Mouse (Mus musculus): ENCODE data around the gene Pdap1. TPM values are rescaled to one million over a fixed set of nuclear protein-coding genes. Genes with fewer than 3 reads are reported as not detected.
A peak's percentile ranks its signal among the peaks of the same experiment; 100 is the strongest.
"Not testable (repeated sequence)": the region's sequence is repeated elsewhere in the genome, so short reads cannot be mapped to it uniquely, and the experiment has no call there.

Gene Pdap1
- polyA plus RNA-seq, 1 experiment: 18.7 TPM

DNA sequence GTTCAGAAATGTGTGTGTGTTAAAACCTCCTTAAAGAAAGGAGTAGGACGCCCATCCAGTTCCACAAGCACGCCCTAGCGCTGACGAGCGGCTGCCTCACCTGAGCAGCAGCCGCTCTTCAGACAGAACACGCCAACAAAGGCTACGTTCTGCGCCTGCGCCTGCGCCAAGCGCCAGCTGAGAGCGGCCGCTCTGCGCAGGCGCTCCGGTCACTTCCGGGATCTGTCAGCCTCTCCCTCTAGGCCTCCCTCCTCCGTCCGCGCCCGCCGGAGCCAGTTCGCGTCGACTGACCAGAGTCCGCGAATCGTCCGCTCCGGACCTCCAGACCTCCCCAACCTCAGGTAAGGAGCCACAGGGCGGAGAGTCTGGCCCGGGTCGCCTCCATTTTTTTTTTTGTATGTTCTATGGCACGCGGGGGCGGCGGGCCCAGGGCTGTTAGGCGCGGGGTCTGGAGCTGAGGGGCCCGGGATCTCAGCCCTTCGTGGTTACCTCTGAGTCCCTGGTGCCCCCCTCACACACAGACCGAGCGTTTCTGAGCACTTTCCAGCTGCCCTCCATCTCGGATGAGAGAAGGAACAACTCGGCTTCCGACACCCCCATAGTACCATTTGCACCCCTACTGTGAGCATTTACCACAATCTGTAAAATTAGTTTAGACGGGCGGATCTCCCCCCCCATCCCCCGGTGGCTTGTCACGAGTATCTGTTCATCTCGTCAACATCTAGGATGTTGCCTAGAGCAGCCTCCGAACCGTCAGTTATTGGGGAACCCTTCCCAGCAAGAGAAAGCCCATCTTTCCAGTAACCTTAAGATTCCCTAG is 56.2 kb downstream of the Pdap1 start, which contains the start of the genes Arpc1a and Kpna7:
Gene Arpc1a (plus strand): TSS at position 199 of the 820 bp plus-strand sequence.
Gene Kpna7 (minus strand): TSS at position 399 of the 820 bp plus-strand sequence.
- H3K27ac ChIP-seq (ENCODE audit: insufficient read depth, low read depth, low read length): peak within 1 kb of the TSS; percentile 73
- H3K4me1 ChIP-seq (ENCODE audit: control insufficient read depth, insufficient read depth, insufficient read length, low read length): peaks cover 4% of the 10 kb centered on the region
- peak within 1 kb of the TSS; percentile 94 for H3K4me3 ChIP-seq (ENCODE audit: low read depth, low read length)
- under 1% methylated on average over 54 of the region's 54 CpGs for WGBS
- peaks cover 3% of the 10 kb centered on the region; the same call in 1 of the 2 replicates for H3K36me3 ChIP-seq (ENCODE audit: control insufficient read depth, insufficient read depth, low read length)
- TF ChIP-seq CTCF (IDR thresholded peaks at IDR 0.05; ENCODE audit: extremely low read depth, insufficient read length, insufficient replicate concordance, low read depth, low read length) (no peak), POLR2A (IDR thresholded peaks at IDR 0.05; ENCODE audit: low read depth, low read length) (peak; percentile 94)
- H3K27me3 ChIP-seq (ENCODE audit: control insufficient read depth, insufficient read depth, low read length): no peaks in the 10 kb centered on the region

- not testable (repeated sequence) for H3K27me3 ChIP-seq (ENCODE audit: control insufficient read depth, insufficient read depth, low read length); H3K27ac ChIP-seq (ENCODE audit: insufficient read depth, low read depth, low read length); H3K4me1 ChIP-seq (ENCODE audit: control insufficient read depth, insufficient read depth, insufficient read length, low read length); H3K36me3 ChIP-seq (ENCODE audit: control insufficient read depth, insufficient read depth, low read length)
- peak overlapping the region; percentile 94 for H3K4me3 ChIP-seq (ENCODE audit: low read depth, low read length)
- WGBS: 43% methylated on average over 6 of the region's 6 CpGs
Observed at GRCm38 (mm10) chr5:145083201-145083600, 56.8 kb downstream of the Pdap1 start.

DNA sequence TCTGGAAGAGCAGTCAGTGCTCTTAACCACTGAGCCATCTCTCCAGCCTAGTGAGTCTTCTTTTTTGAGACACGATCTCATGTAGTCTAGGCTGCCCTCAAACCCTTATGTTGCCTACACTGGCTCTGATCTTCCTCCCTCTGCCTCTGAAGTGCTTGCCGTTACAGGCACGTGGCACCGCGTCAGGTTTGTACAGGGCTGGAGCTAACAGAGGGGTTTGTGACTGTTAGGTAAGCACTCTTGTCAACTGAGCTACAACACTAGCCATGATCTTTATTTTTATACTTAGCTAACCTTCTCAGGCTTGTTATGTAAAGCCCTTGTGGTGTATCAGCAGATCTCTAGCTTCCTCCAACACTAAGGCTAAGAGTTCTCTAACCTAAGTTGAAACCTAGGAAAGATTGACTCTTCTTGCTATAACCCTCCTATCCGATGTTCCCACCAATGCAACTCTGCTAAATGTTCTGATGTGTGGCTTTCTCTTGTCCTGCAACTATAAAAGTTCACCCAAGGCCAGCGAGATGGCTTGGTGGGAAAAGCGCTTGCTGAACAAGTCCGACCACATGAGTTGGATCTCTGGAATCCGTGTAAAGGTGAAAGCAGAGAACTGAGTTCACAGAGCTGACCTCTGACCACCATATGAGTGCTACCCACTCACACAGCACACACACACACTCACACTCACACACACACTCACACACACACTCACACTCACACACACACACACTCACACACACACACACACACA is 58.0 kb downstream of the Pdap1 start:
- TF ChIP-seq CTCF (IDR thresholded peaks at IDR 0.05; ENCODE audit: extremely low read depth, insufficient read length, insufficient replicate concordance, low read depth, low read length) (no peak), POLR2A (IDR thresholded peaks at IDR 0.05; ENCODE audit: low read depth, low read length) (no peak)
- Histone ChIP-seq H3K27me3 (ENCODE audit: control insufficient read depth, insufficient read depth, low read length) (no peaks in the 10 kb centered on the region), H3K36me3 (ENCODE audit: control insufficient read depth, insufficient read depth, low read length) (0 out of 2 replicates have a peak, but pooled peaks cover 2% of the 10 kb centered on the region), H3K4me3 (ENCODE audit: low read depth, low read length) (no peak overlapping the region), H3K4me1 (ENCODE audit: control insufficient read depth, insufficient read depth, insufficient read length, low read length) (peaks cover 4% of the 10 kb centered on the region; the same call in 1 of the 2 replicates), H3K27ac (ENCODE audit: insufficient read depth, low read depth, low read length) (no peak overlapping the region)
- WGBS: 74% methylated on average over 10 of the region's 10 CpGs

Other genes starting within 250 kb of the Pdap1 start
- gene Smurf1, start 174.4 kb downstream of the Pdap1 start, polyA plus RNA-seq (2012; rRNA removed): 12.0 and 19.5 TPM in 2 replicates
- gene Gm4871, start 107.5 kb downstream of the Pdap1 start, polyA plus RNA-seq (2012; rRNA removed): not detected in 2 replicates
- gene 1700018F24Rik, start 97.2 kb downstream of the Pdap1 start, polyA plus RNA-seq (2012; rRNA removed): not detected in 2 replicates
- 59.7 and 105 TPM in 2 replicates for gene Arpc1a, start 56.4 kb downstream of the Pdap1 start, polyA plus RNA-seq (2012; rRNA removed)
- not detected in 2 replicates for gene Kpna7, start 56.2 kb downstream of the Pdap1 start, polyA plus RNA-seq (2012; rRNA removed)
- 595 and 1,197 TPM in 2 replicates for gene Arpc1b, start 26.0 kb downstream of the Pdap1 start, polyA plus RNA-seq (2012; rRNA removed)
- 28.1 and 52.8 TPM in 2 replicates for gene Bud31, start 124 bp upstream of the Pdap1 start, polyA plus RNA-seq (2012; rRNA removed)
- gene Ptcd1, start 26.9 kb upstream of the Pdap1 start, polyA plus RNA-seq (2012; rRNA removed): 5.6 and 11.6 TPM in 2 replicates
- gene Cpsf4, start 27.0 kb upstream of the Pdap1 start, polyA plus RNA-seq (2012; rRNA removed): 11.6 and 23.2 TPM in 2 replicates
- 99.9 and 140 TPM in 2 replicates for gene Atp5j2, start 51.8 kb upstream of the Pdap1 start, polyA plus RNA-seq (2012; rRNA removed)
- 1.5 and 2.9 TPM in 2 replicates for gene Zkscan14, start 61.6 kb upstream of the Pdap1 start, polyA plus RNA-seq (2012; rRNA removed)
- 1.8 and 3.9 TPM in 2 replicates for gene Zkscan5, start 64.3 kb upstream of the Pdap1 start, polyA plus RNA-seq (2012; rRNA removed)
- gene Zfp655, start 91.5 kb upstream of the Pdap1 start, polyA plus RNA-seq (2012; rRNA removed): 3.2 and 8.6 TPM in 2 replicates
- gene Zscan25, start 140.3 kb upstream of the Pdap1 start, polyA plus RNA-seq (2012; rRNA removed): 7.9 and 16.4 TPM in 2 replicates
- gene Cyp3a57, start 205.0 kb upstream of the Pdap1 start, polyA plus RNA-seq (2012; rRNA removed): not detected in 2 replicates

Measured in small intestine, adult 2 months (tissue).